Mouse (Mus musculus) E14TG2a.4 (cell line): Measurements from ENCODE around the gene Rab11fip3.

Experiments used
- CTCF ChIP-seq: conservative IDR thresholded peaks from 2 replicates; pipeline ENCODE4 v1.5.1; 2014; ENCODE audit warnings: low read length
- NANOG ChIP-seq: IDR thresholded peaks from 2 replicates; pipeline ENCODE4 v1.6.1; 2014; ENCODE audit warnings: borderline replicate concordance, low read length, mixed read lengths
- POU5F1 ChIP-seq: IDR thresholded peaks from 2 replicates; pipeline ENCODE4 v1.6.1; 2014; ENCODE audit warnings: low read length, borderline replicate concordance

GRCm38 (mm10) chr17:25942597-25943151 lies 126.7 kb downstream of the Rab11fip3 start:
- TF ChIP-seq CTCF (no peak), NANOG (no peak), POU5F1 (no peak)
